Mouse (Mus musculus) liver, postnatal 0 days (tissue): Measurements from ENCODE around the gene Tmprss12.

ENCODE experiments used
- CTCF ChIP-seq: sonication (generic); IDR thresholded peaks from 2 replicates; pipeline ENCODE4 v1.5.1; 2016; ENCODE audit warnings: antibody characterized with exemption, low read depth
- EP300 ChIP-seq: IDR thresholded peaks from 2 replicates; pipeline ENCODE4 v1.6.1; 2016; ENCODE audit warnings: antibody characterized with exemption, low read depth, mild to moderate bottlenecking

DNA sequence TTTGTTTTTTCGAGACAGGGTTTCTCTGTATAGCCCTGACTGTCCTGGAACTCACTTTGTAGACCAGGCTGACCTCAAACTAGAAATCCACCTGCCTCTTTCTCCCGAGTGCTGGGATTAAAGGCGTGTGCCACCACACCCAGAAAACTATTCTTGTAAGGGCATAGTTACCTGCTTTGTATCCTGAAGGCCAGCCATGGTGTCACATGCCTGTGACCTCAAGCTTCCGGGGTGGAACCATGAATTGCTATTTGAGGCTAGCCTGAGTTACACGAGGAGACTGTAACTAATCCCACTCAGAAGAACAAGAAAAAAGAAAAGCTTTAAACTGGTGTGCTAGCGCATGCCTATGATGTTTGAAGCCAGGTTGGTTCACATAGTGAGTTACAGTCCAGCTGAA lies 24.3 kb upstream of the Tmprss12 start:
- TF ChIP-seq CTCF (no peak), EP300 (no peak)
